Mouse (Mus musculus): Measurements from ENCODE around the gene Olfr507. TPM values are rescaled to one million over a fixed set of nuclear protein-coding genes. Genes with fewer than 3 reads are reported as not detected.
"Not testable (repeated sequence)": the region's sequence is repeated elsewhere in the genome, so short reads cannot be mapped to it uniquely, and the experiment has no call there.

The Olfr507 gene
- total RNA-seq (2021): not detected in 2 replicates
- long read RNA-seq: 0 reads

GRCm38 (mm10) chr7:108621514-108621913 lies at the start of gene Olfr507:
Gene Olfr507, plus strand, starts transcription at chr7:108621814.
- DNase-seq: no peak

- DNase-seq: no peak
Observed at GRCm38 (mm10) chr7:108589797-108590196, 31.8 kb upstream of the Olfr507 start.

DNA sequence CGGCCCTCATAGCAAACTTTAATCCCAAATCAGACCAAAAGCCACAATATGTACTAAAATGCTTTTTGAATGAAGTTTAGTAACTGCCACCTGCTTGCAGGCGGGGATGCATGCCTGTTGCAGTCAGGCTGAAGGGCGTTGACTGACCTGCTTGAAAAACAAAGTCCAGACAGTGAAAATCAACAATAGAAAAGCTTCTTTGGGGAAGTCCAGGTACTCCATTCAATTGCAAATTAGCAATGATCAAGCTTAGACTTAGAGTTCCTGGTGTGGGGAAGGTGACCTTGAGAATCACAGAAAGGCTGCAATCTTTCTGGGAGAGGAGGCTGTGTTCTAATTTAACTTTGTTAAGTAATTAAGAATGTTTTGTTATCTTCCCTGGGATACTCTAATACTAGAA lies 19.7 kb upstream of the Olfr507 start:
- DNase-seq: not testable (repeated sequence)

DNA sequence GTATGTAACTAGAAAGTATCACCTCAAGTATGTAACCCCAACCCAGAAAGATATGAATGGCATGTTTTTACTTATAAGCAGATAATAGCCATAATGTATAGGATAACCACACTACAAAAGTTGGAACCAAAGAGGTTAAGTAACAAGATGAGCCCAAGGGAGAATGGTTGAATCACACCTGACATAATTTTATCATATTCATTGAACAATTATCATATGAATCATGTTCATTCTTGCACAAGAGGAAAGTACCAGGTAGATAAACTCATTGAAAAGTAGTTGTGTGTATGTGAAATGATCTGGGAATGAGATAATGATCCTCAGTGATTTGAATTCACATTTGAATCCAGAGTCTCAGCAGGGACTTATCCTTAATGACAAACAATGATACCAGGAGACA lies 11.1 kb upstream of the Olfr507 start, which contains the start of gene Olfr506:
Olfr506 (plus strand) TSS at position 301 of the 400 bp plus-strand sequence.
- no peak for DNase-seq

DNA sequence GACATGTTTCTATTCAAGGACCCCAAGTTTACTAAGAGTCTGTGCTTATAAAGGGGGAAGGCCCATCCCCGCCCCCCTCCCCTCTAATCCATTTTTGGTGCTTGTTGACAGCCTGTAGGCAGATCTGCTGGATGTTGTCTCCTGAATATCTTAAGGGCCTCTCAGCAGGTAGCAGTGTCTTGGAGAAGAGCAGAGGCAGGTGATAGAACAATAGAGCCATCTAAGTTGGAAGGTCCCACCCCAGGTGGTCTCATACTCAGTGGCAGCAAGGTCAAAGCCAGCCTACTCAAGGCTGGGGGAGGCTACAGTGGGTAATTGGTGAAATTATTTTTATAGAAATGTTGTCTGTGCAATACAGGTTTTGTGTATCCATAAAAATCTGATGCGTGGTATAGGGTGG lies 7.5 kb upstream of the Olfr507 start:
- DNase-seq: no peak

DNA sequence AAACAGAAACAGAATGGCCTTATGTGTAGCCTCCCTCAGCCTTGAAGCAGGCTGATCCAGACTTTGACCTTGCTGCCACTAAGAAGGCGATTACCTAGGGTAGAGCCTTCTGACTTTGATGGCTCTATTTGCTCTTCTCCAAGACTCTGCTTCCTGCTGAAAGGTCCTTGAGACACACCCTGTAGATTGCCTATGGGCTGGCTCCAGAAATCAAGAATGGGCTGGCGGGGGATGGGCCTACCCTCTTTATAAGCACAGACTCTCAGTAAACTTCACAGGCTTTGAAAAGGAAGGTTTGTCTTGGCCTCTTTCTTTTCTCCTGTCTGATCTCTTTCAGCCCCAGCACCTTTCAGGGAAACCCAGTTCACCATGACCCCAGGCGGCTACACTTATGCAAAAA lies 4.8 kb upstream of the Olfr507 start:
- not testable (repeated sequence) for DNase-seq

GRCm38 (mm10) chr7:108629694-108630093 lies 8.1 kb downstream of the Olfr507 start, which contains the start of gene Olfr508:
Gene Olfr508, plus strand, starts transcription at chr7:108629994.
- no peak for DNase-seq

DNA sequence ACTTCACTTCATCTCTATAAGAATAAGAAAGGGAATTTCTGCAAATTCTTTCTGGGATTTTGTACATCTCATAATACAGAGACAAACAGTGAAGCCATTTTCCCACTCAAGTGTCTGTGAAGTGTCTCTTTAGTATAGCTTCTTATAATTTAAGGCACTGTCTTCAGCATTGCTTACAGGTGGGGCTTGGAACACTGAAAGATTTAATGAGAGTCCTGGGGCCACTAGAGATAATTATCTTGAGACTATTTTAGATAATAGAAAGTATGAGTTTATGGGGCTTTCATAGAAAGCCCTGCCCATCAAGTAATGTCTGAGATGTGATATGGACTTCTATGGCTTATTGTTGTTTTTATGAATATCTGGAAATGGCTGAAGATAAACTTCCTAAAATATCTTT lies 30.2 kb downstream of the Olfr507 start, which contains the start of gene Olfr509:
Olfr509 (minus strand) TSS at position 101 of the 400 bp plus-strand sequence.
- no peak for DNase-seq

DNA sequence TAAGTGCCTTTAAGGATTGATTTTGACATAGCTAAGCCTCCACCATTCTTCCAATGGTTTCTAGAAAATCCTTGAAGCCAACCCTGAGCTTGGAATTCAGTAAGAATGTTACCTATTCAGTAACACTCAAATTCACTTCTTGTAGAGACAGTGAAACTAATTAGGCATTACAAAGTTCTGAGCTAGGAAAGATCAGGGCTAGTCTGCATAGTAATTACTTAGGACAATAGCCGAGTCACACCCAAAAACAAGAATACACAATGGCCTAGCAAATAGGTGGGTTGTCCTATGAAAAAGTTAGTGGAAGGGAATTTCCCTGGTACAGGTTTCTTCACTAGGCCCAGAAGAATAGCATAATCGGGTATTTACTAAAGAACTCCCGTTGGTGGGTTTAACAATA lies 40.8 kb downstream of the Olfr507 start:
- DNase-seq: no peak

DNA sequence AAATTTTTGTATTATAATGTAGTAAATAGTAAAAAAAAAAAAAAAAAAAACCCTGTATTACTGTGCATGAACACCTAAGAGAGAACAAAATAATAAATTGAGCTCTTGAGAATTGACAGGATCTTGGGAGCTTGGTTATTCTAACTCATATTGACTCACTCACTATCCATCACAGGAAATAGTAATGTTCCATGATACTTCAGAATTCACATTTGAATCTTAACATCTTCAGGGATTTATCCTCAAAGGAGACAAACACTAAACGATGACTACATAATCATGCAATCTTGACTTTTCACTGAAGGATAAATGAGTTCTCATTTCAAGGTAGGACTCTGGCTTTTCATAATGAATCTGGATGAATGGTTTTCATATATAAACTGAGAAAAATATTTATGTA lies 44.5 kb downstream of the Olfr507 start, which contains the start of gene Olfr510:
Olfr510 (plus strand) TSS at position 301 of the 400 bp plus-strand sequence.
- no peak for DNase-seq

GRCm38 (mm10) chr7:108671058-108671457 lies 49.4 kb downstream of the Olfr507 start:
- DNase-seq: no peak

Other genes starting within 250 kb of the Olfr507 start
- gene Olfr495, start 228.6 kb upstream of the Olfr507 start, total RNA-seq (2021): not detected in 2 replicates
- not detected in 2 replicates for gene Olfr497, start 201.4 kb upstream of the Olfr507 start, total RNA-seq (2021)
- gene Olfr498, start 156.5 kb upstream of the Olfr507 start, total RNA-seq (2021): not detected in 2 replicates
- not detected in 2 replicates for gene Olfr502, start 96.7 kb upstream of the Olfr507 start, total RNA-seq (2021)
- not detected in 2 replicates for gene Olfr503, start 77.3 kb upstream of the Olfr507 start, total RNA-seq (2021)
- gene Olfr504, start 56.0 kb upstream of the Olfr507 start, total RNA-seq (2021): not detected in 2 replicates
- not detected in 2 replicates for gene Olfr506, start 11.0 kb upstream of the Olfr507 start, total RNA-seq (2021)
- not detected in 2 replicates for gene Olfr508, start 8.2 kb downstream of the Olfr507 start, total RNA-seq (2021)
- gene Olfr509, start 30.1 kb downstream of the Olfr507 start, total RNA-seq (2021): not detected in 2 replicates
- gene Olfr510, start 44.6 kb downstream of the Olfr507 start, total RNA-seq (2021): not detected in 2 replicates
- not detected in 2 replicates for gene Olfr512, start 91.5 kb downstream of the Olfr507 start, total RNA-seq (2021)
- gene Olfr513, start 129.2 kb downstream of the Olfr507 start, total RNA-seq (2021): not detected in 2 replicates
- not detected in 2 replicates for gene Olfr514, start 204.2 kb downstream of the Olfr507 start, total RNA-seq (2021)
- gene Olfr516, start 228.7 kb downstream of the Olfr507 start, total RNA-seq (2021): not detected in 2 replicates

Data from adrenal gland, postnatal 25 days (tissue).